Mouse (Mus musculus) embryonic fibroblast, embryonic 13.5 days (primary cell): ENCODE results near the gene Csrp1.

Experiments
- CTCF ChIP-seq: IDR thresholded peaks from 2 replicates; pipeline ENCODE4 v1.5.1; 2011; ENCODE audit warnings: mild to moderate bottlenecking, control low read depth, low read length, moderate library complexity, borderline replicate concordance; ENCODE audit not compliant: insufficient read depth
- POLR2A ChIP-seq: IDR thresholded peaks from 2 replicates; pipeline ENCODE4 v1.6.1; 2011; ENCODE audit warnings: low read depth, mild to moderate bottlenecking, control low read depth, low read length, moderate library complexity

DNA sequence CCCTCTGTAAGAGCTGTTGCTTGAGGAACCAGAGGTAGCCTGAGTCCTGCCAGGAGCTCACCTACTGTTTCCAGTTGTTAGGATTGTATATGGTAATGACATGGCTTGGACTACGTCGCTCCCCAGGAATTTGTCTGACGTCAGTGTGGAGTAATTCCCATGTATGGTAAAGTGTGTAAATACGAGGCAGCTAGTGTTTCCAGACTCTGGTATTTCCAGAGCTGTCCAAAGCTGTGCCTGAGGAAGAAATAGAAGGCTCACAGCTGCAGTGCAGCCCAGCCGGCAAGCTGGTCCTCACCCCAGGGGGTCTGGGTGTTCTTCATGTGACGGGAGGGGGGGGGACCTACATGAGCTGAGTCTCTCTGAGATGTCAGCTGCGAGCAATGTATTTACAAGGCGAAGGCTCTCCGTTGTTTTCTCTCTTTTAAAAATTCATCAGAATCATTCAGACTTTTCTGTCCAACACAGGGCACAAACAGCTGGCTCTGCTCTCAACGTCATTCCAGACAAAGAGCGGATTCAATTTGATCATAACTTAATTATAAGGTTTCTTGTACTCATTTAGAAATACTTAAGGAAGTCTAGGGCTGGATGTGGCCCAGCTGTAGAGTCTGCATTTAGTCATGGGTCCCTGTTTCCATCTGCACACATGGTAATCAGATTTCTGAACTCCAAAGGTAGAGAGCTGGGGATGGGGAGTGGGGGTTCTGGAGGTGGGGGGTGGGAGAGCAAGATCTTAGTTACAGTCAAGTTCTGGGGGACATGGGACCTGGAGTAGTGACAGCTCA is 12.2 kb downstream of the Csrp1 start:
- TF ChIP-seq CTCF (no peak), POLR2A (peak; percentile 54; the same call in 1 of the 2 replicates)
